Mouse (Mus musculus) forebrain, embryonic 11.5 days (tissue): Measurements from ENCODE around the gene Vac14. TPM values are rescaled to one million over a fixed set of nuclear protein-coding genes. Genes with fewer than 3 reads are reported as not detected.

Experiments
- ATAC-seq: fragments of 200-750 bp; cut with Nextera tagmentation; replicated peaks from 2 replicates; pipeline ENCODE4 v1.8.0; 2017; ENCODE audit warnings: moderate TSS enrichment; ENCODE audit not compliant: low FRiP score
- DNase-seq: peaks from one replicate; pipeline ENCODE4 v3.0.0-alpha.2; 2017; ENCODE audit warnings: low spot score
- H3K27ac ChIP-seq: fragments of 300-500 bp; sonication (generic); 2 replicates; pipeline ENCODE4 v1.5.1; 2014; ENCODE audit warnings: low read depth, low read length
- H3K27me3 ChIP-seq: fragments of 300-500 bp; sonication (generic); 2 replicates; pipeline ENCODE4 v1.6.1; 2014; ENCODE audit warnings: mild to moderate bottlenecking, low read length, mixed read lengths; ENCODE audit not compliant: control insufficient read depth, insufficient read depth
- H3K36me3 ChIP-seq: fragments of 300-500 bp; sonication (generic); 2 replicates; pipeline ENCODE4 v1.6.1; 2014; ENCODE audit warnings: mild to moderate bottlenecking, low read length, moderate library complexity, mixed read lengths; ENCODE audit not compliant: control insufficient read depth, insufficient read depth
- H3K4me1 ChIP-seq: fragments of 300-500 bp; sonication (generic); replicated peaks from 2 replicates; pipeline ENCODE4 v1.6.1; 2014; ENCODE audit warnings: low read length, mixed read lengths; ENCODE audit not compliant: control insufficient read depth, insufficient read depth
- H3K4me2 ChIP-seq: fragments of 300-500 bp; sonication (generic); 2 replicates; pipeline ENCODE4 v1.6.1; 2014; ENCODE audit warnings: low read depth, mild to moderate bottlenecking, low read length, moderate library complexity, mixed read lengths; ENCODE audit not compliant: severe bottlenecking
- H3K4me3 ChIP-seq: fragments of 300-500 bp; sonication (generic); 2 replicates; pipeline ENCODE4 v1.5.1; 2014; ENCODE audit warnings: low read depth, low read length
- H3K9ac ChIP-seq: fragments of 300-500 bp; sonication (generic); 2 replicates; pipeline ENCODE4 v1.6.1; 2014; ENCODE audit warnings: low read length
- H3K9me3 ChIP-seq: fragments of 300-500 bp; sonication (generic); 2 replicates; pipeline ENCODE4 v1.6.1; 2016; ENCODE audit warnings: low read length, mixed read lengths; ENCODE audit not compliant: control insufficient read depth
- WGBS: fragments of 180-500 bp; shearing (Covaris S2); extraction: QIAGEN DNeasy Blood & Tissue Kit; methylation state at CpG from one replicate; pipeline ENCODE4 v1.1.7; 2014; 5-methylcytosine and 5-hydroxymethylcytosine counted together
- polyA plus RNA-seq: library from polyadenylated mRNA; unstranded; fragments of >200 nt; fragmentation: Nextera tagmentation; extraction: Ambion mirVana; gene quantifications from 2 replicates; pipeline ENCODE4 v1.2.1, GENCODE M21; 2014

Vac14 gene
- polyA plus RNA-seq, 1 experiment from 2014 or later: 31.8 TPM

DNA sequence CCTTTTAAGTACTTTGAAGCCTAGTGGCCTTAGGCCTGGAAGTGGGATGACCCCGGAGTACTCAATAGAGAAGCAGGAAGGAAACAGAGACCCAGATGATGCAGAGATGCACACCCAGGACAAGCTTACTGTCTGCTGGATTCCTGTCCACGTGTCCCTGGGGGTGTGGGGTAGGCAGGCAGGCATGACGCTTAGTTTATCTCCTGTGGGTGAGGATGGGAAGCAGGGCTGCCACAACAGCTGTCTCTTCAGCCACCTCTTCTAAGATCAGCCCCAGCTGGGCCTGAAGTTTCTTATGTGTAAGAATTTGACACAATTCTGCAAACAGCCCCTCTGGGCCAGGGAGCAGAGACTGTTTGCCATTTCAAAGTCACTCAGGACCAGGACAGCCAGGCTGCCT, 60.6 kb downstream of the Vac14 start:
- no peaks in the 10 kb centered on the region for H3K27me3 ChIP-seq
- WGBS: 70% methylated on average over 3 of the region's 3 CpGs
- no peaks in the 10 kb centered on the region for H3K4me1 ChIP-seq
- no peaks in the 10 kb centered on the region for H3K9me3 ChIP-seq
- H3K27ac ChIP-seq: no peak overlapping the region
- H3K4me3 ChIP-seq: no peak overlapping the region
- no peak overlapping the region for H3K9ac ChIP-seq
- DNase-seq: no peak
- no peak for ATAC-seq
- no peaks in the 10 kb centered on the region; the same call in 1 of the 2 replicates for H3K36me3 ChIP-seq
- H3K4me2 ChIP-seq: no peak overlapping the region

DNA sequence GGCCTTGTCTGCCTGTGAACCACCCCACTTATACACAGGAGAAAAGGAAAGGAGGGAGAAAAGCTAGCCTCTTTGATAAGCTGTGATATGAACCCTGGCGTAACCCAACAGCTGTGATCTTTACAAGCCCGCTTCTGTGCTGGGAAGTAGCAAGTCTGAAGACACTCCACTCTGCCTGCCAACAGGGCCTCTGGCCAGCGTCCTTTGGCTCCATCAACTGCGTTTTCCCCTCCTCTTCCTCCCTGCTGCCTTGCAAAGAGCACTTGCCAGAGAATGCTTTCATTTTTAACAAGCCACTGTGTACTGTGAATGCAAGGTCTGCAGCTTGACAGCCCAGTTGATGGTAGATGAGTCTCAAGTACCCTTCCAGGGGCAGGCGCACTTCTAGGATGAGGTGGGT, 69.3 kb downstream of the Vac14 start:
- 92% methylated on average over 5 of the region's 5 CpGs for WGBS
- H3K4me1 ChIP-seq: no peaks in the 10 kb centered on the region
- H3K4me3 ChIP-seq: no peak overlapping the region
- no peaks in the 10 kb centered on the region for H3K27me3 ChIP-seq
- H3K9me3 ChIP-seq: no peaks in the 10 kb centered on the region
- H3K9ac ChIP-seq: no peak overlapping the region
- no peak for ATAC-seq
- H3K4me2 ChIP-seq: no peak overlapping the region
- DNase-seq: no peak
- no peak overlapping the region for H3K27ac ChIP-seq
- no peaks in the 10 kb centered on the region; the same call in 1 of the 2 replicates for H3K36me3 ChIP-seq

DNA sequence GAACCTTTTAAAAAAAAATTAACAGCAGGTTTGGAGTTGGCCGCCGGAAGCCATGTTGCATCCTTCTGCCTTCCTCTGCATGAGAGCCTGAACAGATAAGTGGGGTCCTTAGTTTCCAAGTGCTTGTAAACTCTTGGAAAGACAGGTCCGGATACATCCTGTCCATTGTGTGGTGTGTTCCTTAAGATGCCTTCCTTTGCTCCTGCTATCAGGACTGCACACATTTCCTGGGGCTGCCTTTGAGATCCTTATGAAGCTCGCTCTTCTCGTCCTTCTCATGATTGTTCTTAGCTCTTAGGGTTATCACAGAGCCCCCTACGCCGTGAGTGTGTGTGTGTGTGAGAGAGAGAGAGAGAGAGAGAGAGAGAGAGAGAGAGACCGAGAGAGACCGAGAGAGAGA, 71.6 kb downstream of the Vac14 start:
- no peak overlapping the region for H3K9ac ChIP-seq
- H3K4me1 ChIP-seq: no peaks in the 10 kb centered on the region
- no peaks in the 10 kb centered on the region for H3K27me3 ChIP-seq
- WGBS: 82% methylated on average over 9 of the region's 9 CpGs
- H3K27ac ChIP-seq: no peak overlapping the region
- H3K4me2 ChIP-seq: no peak overlapping the region
- ATAC-seq (no peak), DNase-seq (no peak)
- H3K4me3 ChIP-seq: no peak overlapping the region
- H3K9me3 ChIP-seq: no peaks in the 10 kb centered on the region
- H3K36me3 ChIP-seq: no peaks in the 10 kb centered on the region; the same call in 1 of the 2 replicates

DNA sequence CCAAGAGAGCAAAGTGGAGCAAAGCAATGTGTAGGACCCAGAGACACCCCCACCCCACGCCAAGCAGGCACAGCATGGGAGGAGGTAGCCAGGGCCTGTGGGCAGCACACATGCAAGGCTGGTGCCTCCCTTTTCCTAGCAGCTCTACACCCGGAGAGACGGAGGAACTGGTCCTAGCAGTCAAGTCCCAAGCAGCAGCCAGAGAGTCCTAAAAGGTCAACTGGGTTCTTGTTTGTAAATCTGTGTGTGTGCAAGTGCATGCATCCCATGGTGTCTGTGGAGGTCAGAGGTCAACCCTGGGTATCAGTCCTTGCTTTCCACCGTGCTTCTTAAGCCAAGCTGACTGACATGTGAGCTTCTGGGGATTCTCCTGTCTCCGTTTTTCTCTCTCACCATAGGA, 75.8 kb downstream of the Vac14 start:
- WGBS: 73% methylated on average over 5 of the region's 5 CpGs
- no peaks in the 10 kb centered on the region for H3K9me3 ChIP-seq
- no peak for ATAC-seq
- H3K27ac ChIP-seq: no peak overlapping the region
- no peak overlapping the region for H3K9ac ChIP-seq
- no peaks in the 10 kb centered on the region for H3K27me3 ChIP-seq
- no peaks in the 10 kb centered on the region for H3K4me1 ChIP-seq
- H3K36me3 ChIP-seq: no peaks in the 10 kb centered on the region
- DNase-seq: no peak
- H3K4me2 ChIP-seq: no peak overlapping the region
- H3K4me3 ChIP-seq: no peak overlapping the region

DNA sequence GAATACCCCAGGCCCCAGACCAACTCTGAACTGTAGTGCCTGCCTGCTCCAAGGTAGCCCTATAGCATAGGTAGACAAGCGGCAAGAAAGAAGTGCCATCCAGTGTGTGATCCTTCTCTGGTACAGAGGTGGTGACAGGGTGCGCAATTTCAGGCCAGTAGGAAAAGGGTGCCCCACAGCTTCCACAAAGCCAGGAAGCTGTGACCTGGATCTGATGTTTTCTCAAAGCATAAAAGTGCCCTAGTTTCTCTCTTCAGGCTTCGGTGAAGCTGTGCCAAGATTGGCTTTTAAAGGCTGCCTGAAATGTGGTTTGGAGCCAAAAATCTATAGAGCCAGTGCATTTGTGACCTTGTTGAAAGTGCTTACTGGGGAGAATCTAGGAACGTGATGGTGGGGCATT, 76.4 kb downstream of the Vac14 start:
- no peak for DNase-seq
- Histone ChIP-seq H3K4me1 (no peaks in the 10 kb centered on the region), H3K27ac (no peak overlapping the region), H3K9me3 (no peaks in the 10 kb centered on the region), H3K36me3 (no peaks in the 10 kb centered on the region), H3K4me2 (no peak overlapping the region), H3K4me3 (no peak overlapping the region), H3K9ac (no peak overlapping the region), H3K27me3 (no peaks in the 10 kb centered on the region)
- 97% methylated on average over 4 of the region's 4 CpGs for WGBS
- ATAC-seq: no peak

DNA sequence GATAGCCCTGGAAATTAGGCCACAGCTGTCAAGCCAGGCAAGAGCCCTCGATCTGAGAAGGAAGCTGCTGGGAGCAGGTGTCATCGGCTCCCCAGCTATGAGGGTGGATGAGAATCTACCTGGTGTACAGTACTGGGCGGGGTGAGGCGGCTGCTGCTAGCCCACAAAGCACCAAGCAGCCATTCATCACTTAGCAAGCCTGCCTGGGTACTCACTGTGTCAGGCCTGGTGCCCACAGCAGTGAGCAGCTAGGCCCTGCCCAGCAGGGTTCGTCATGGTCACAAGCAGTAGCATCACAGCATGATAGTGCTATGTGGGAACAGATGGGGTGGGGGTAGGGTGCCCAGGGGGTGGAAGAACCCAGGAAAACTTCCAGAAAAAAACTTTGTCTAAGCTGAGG, 77.0 kb downstream of the Vac14 start:
- Histone ChIP-seq H3K27ac (no peak overlapping the region), H3K4me3 (no peak overlapping the region), H3K9ac (no peak overlapping the region), H3K4me1 (no peaks in the 10 kb centered on the region), H3K4me2 (no peak overlapping the region), H3K9me3 (no peaks in the 10 kb centered on the region), H3K36me3 (no peaks in the 10 kb centered on the region), H3K27me3 (no peaks in the 10 kb centered on the region)
- 89% methylated on average over 5 of the region's 5 CpGs for WGBS
- no peak for ATAC-seq
- no peak for DNase-seq

DNA sequence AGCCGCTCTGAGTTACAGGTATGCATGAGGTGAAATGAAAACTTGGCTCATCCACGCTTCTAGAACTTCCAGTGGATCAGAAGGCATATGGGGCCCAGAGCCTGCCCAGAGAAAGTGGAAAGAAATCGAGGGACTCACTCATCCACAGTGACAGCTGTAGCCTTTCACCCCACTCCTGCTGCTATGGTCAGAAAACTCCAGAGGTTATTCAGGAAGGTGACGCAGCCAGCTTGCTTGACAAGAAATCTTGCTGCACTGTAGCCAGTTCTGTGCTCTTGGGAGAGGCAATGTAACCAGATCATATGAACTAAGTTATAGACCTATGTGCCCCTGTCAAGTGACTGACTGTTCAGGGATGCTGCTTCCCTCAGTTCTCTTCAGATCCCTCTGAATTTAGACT, 77.7 kb downstream of the Vac14 start:
- Histone ChIP-seq H3K4me1 (no peaks in the 10 kb centered on the region), H3K27ac (no peak overlapping the region), H3K4me2 (no peak overlapping the region), H3K9ac (no peak overlapping the region), H3K36me3 (no peaks in the 10 kb centered on the region), H3K9me3 (no peaks in the 10 kb centered on the region), H3K27me3 (no peaks in the 10 kb centered on the region), H3K4me3 (no peak overlapping the region)
- ATAC-seq: no peak
- DNase-seq: no peak
- WGBS: 92% methylated on average over 4 of the region's 4 CpGs

DNA sequence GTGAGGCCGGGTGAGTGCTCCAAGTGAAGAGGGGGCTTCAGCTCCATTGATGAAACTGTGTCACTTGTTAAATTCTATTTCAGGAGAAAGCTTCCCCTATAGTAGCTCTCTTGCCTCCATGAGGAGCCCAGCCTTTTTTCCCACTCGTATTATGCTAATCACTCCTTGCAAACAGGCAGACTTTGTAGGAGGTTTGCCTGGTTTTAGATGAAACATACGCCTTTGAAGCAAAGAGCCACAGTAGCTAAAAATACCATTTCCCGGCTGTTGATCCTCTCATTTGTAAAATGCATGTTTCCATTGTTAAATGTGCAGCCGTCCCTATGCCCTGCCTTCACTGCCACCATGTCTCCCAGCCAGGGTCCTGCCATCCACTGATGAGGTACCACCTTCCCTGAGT, 79.2 kb downstream of the Vac14 start:
- Histone ChIP-seq H3K4me3 (no peak overlapping the region), H3K9ac (no peak overlapping the region), H3K36me3 (no peaks in the 10 kb centered on the region), H3K9me3 (no peaks in the 10 kb centered on the region), H3K27me3 (no peaks in the 10 kb centered on the region), H3K4me2 (no peak overlapping the region), H3K4me1 (no peaks in the 10 kb centered on the region), H3K27ac (no peak overlapping the region)
- WGBS: 86% methylated on average over 5 of the region's 5 CpGs
- no peak for ATAC-seq
- no peak for DNase-seq

DNA sequence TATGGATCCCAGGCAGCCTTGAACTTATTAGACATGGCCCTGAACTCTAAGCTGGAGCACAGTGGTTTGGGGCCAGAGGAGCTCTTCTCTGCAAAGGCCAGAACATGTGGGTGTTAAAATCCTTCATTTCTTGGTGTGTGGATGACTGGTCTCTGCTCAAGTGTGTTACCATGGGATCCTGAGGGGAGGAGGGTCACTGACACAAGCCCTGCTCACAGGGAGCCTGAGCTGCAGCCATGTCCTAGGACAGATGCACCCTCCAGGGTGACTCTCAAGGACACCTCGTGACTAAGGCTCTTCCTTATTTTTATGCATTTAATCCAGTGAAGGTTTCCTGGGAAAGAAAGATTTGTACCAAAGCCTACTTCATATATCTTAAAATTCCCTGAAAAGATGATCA, 79.7 kb downstream of the Vac14 start:
- H3K4me3 ChIP-seq: no peak overlapping the region
- ATAC-seq: no peak
- H3K27me3 ChIP-seq: no peaks in the 10 kb centered on the region
- H3K9me3 ChIP-seq: no peaks in the 10 kb centered on the region
- no peak overlapping the region for H3K4me2 ChIP-seq
- H3K27ac ChIP-seq: no peak overlapping the region
- H3K4me1 ChIP-seq: no peaks in the 10 kb centered on the region
- H3K36me3 ChIP-seq: no peaks in the 10 kb centered on the region
- no peak for DNase-seq
- no peak overlapping the region for H3K9ac ChIP-seq
- WGBS: 81% methylated on average over 1 of the region's 1 CpGs
